Mouse (Mus musculus): ENCODE data around the gene Ifngr1.

GRCm38 (mm10) chr10:19599331-19600092 lies 7.8 kb downstream of the Ifngr1 start:
- TF ChIP-seq CTCF (IDR thresholded peaks at IDR 0.05 in 2 of 3, conservative IDR thresholded peaks at IDR 0.05 in 1 of 3; ENCODE audit: control insufficient read depth in 1 of 3, insufficient read depth in 1 of 3, low read depth in 2 of 3, low read length in 3 of 3, poor library complexity in 1 of 3, severe bottlenecking in 1 of 3) (no peak), E2F4 (IDR thresholded peaks at IDR 0.05; ENCODE audit: borderline replicate concordance, low read depth, low read length) (no peak), JUND (IDR thresholded peaks at IDR 0.05; ENCODE audit: low read depth, low read length) (no peak), MAX (IDR thresholded peaks at IDR 0.05; ENCODE audit: low read length) (no peak), MAFK (IDR thresholded peaks at IDR 0.05; ENCODE audit: borderline replicate concordance, low read depth, low read length) (no peak), ZC3H11A (IDR thresholded peaks at IDR 0.05; ENCODE audit: low read depth, low read length) (no peak), GATA1 (IDR thresholded peaks at IDR 0.05; ENCODE audit: low read depth, low read length) (no peak)

Measured in MEL (cell line).